Mouse (Mus musculus): Measurements from ENCODE around the gene Mrgpra1. TPM values are rescaled to one million over a fixed set of nuclear protein-coding genes. Genes with fewer than 3 reads are reported as not detected.

The Mrgpra1 gene
- not detected for total RNA-seq (2023)

GRCm38 (mm10) chr7:47354140-47354539 is at the start of gene Mrgpra1:
Gene Mrgpra1 (minus strand): TSS chr7:47354240.

Other genes with a start within 250 kb of the Mrgpra1 start
- not detected for gene Ptpn5, start 220.6 kb downstream of the Mrgpra1 start, total RNA-seq (2023)
- gene Mrgpra6, start 149.3 kb downstream of the Mrgpra1 start, total RNA-seq (2023), result not detected
- gene Mrgpra9, start 101.4 kb downstream of the Mrgpra1 start, total RNA-seq (2023), result not detected
- gene Mrgpra2a, start 97.9 kb upstream of the Mrgpra1 start, total RNA-seq (2023), result not detected
- gene Mrgpra2b, start 174.6 kb upstream of the Mrgpra1 start, total RNA-seq (2023), result not detected
- gene Mrgpra3, start 247.1 kb upstream of the Mrgpra1 start, total RNA-seq (2023), result not detected

All from monocyte, adult 59 days (primary cell).